Mouse (Mus musculus) limb, embryonic 13.5 days (tissue): ENCODE results near the gene Mtg2. TPM values are rescaled to one million over a fixed set of nuclear protein-coding genes. Genes with fewer than 3 reads are reported as not detected.
A peak's percentile ranks its signal among the peaks of the same experiment; 100 is the strongest.

ENCODE experiments used
- ATAC-seq: fragments of 200-750 bp; cut with Nextera tagmentation; 2 replicates; pipeline ENCODE4 v1.8.0; 2017; ENCODE audit warnings: low read depth, moderate number of reproducible peaks, moderate TSS enrichment; ENCODE audit not compliant: low FRiP score
- H3K27ac ChIP-seq: fragments of 300-500 bp; sonication (generic); 2 replicates; pipeline ENCODE4 v1.5.1; 2015; ENCODE audit warnings: inconsistent platforms, mild to moderate bottlenecking, moderate library complexity
- H3K27me3 ChIP-seq: fragments of 300-500 bp; sonication (generic); 2 replicates; pipeline ENCODE4 v1.6.1; 2015; ENCODE audit warnings: mild to moderate bottlenecking, inconsistent platforms
- H3K36me3 ChIP-seq: fragments of 300-500 bp; sonication (generic); 2 replicates; pipeline ENCODE4 v1.6.1; 2015; ENCODE audit warnings: inconsistent platforms, mild to moderate bottlenecking, moderate library complexity
- H3K4me1 ChIP-seq: fragments of 300-500 bp; sonication (generic); 2 replicates; pipeline ENCODE4 v1.6.1; 2015; ENCODE audit warnings: inconsistent platforms
- H3K4me2 ChIP-seq: fragments of 300-500 bp; sonication (generic); replicated peaks from 2 replicates; pipeline ENCODE4 v1.6.1; 2015; ENCODE audit warnings: inconsistent platforms, mild to moderate bottlenecking, moderate library complexity
- H3K4me3 ChIP-seq: fragments of 300-500 bp; sonication (generic); 2 replicates; pipeline ENCODE4 v1.5.1; 2015; ENCODE audit warnings: moderate library complexity, mild to moderate bottlenecking, inconsistent platforms
- H3K9ac ChIP-seq: fragments of 300-500 bp; sonication (generic); 2 replicates; pipeline ENCODE4 v1.6.1; 2015; ENCODE audit warnings: mild to moderate bottlenecking, inconsistent platforms
- H3K9me3 ChIP-seq: fragments of 300-500 bp; sonication (generic); 2 replicates; pipeline ENCODE4 v1.6.1; 2016; ENCODE audit warnings: inconsistent platforms
- WGBS: fragments of 180-500 bp; shearing (Covaris S2); methylation state at CpG from one replicate; pipeline ENCODE4 v1.1.7; 2015; 5-methylcytosine and 5-hydroxymethylcytosine counted together
- polyA plus RNA-seq: library from polyadenylated mRNA; unstranded; fragments of >200 nt; fragmentation: Nextera tagmentation; extraction: Ambion mirVana; gene quantifications from 2 replicates; pipeline ENCODE4 v1.2.1, GENCODE M21; 2015

Mtg2 gene
- polyA plus RNA-seq, 1 experiment from 2014 or later = 29.9 TPM

DNA sequence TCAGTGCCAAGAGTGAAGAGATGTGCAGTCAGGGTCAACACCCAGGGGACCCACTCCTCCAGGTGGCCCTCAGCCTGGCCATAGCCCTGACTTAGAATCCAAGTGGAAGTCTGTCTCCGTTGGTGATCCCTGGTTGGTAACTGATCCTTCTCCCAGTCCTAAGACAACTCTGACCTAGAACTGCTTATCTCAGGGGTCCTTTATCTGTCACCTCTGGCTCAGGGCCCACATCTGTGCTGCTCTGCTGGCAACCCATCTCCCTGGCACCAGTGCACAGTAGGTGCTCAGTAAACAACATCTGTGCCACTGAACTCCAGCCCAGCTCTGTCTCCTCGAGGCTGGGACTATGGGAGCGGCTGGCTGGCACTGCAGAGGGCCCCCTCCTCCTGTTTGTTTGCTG is 27.2 kb downstream of the Mtg2 start:
- Histone ChIP-seq H3K4me1 (peaks cover 6% of the 10 kb centered on the region), H3K9me3 (no peaks in the 10 kb centered on the region), H3K27ac (no peak overlapping the region), H3K27me3 (peaks cover 67% of the 10 kb centered on the region), H3K9ac (no peak overlapping the region), H3K36me3 (no peaks in the 10 kb centered on the region), H3K4me3 (no peak overlapping the region), H3K4me2 (no peak overlapping the region)
- WGBS = 43% methylated on average over 3 of the region's 3 CpGs
- no peak for ATAC-seq

DNA sequence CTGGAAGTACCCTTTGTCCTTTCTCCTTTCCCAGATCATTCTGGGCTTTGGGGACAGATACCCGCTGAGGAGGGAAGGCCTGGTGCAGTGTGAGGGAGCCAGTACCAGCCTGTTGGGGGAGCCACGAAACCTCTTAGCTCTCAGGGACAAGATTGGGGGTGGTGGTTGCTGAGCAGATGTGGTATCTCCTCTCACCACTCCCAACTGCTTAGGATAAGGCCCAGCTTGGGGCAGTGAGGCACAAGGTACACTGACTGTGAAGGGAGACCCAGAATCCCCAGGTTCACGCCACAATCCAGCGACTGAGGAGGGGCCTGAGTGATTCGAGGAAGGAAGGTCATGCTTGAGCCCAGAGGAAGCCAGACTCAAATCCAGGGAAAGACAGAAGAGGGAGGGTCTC is 27.8 kb downstream of the Mtg2 start:
- H3K4me3 ChIP-seq = no peak overlapping the region
- H3K4me2 ChIP-seq = no peak overlapping the region
- no peaks in the 10 kb centered on the region for H3K36me3 ChIP-seq
- peaks cover 10% of the 10 kb centered on the region for H3K4me1 ChIP-seq
- H3K27me3 ChIP-seq = peaks cover 73% of the 10 kb centered on the region
- no peak overlapping the region for H3K27ac ChIP-seq
- ATAC-seq = no peak
- no peak overlapping the region for H3K9ac ChIP-seq
- WGBS = 38% methylated on average over 5 of the region's 5 CpGs
- H3K9me3 ChIP-seq = no peaks in the 10 kb centered on the region

DNA sequence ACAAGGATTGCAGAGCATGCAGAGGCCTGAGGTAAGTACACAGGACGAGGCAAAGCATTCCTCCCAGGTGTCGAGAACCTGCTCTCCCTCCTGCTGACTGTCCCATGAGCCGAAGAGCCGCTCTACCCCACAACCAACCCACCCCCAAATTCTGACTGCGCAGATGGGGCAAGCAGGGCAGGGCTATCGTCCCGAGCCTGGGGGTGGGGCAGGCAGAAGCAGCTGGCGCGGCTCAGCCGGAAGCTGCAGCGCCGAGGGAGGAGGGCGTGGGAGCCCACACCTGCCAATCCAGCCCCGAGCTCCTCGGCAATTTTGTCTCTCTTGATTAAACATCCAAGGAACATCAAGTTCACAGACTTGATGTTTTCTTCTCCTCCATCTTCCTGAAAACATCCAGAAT is 29.1 kb downstream of the Mtg2 start:
- peaks cover 20% of the 10 kb centered on the region for H3K4me1 ChIP-seq
- H3K9ac ChIP-seq = peak overlapping the region; percentile 25; the same call in 1 of the 2 replicates
- 0 out of 2 replicates have a peak overlapping the region, but pooled peaks have one; percentile 30 for H3K4me2 ChIP-seq
- no peak overlapping the region for H3K4me3 ChIP-seq
- H3K27me3 ChIP-seq = peaks cover 82% of the 10 kb centered on the region
- 4% methylated on average over 15 of the region's 15 CpGs for WGBS
- no peaks in the 10 kb centered on the region for H3K36me3 ChIP-seq
- H3K27ac ChIP-seq = no peak overlapping the region
- H3K9me3 ChIP-seq = no peaks in the 10 kb centered on the region
- ATAC-seq = no peak

DNA sequence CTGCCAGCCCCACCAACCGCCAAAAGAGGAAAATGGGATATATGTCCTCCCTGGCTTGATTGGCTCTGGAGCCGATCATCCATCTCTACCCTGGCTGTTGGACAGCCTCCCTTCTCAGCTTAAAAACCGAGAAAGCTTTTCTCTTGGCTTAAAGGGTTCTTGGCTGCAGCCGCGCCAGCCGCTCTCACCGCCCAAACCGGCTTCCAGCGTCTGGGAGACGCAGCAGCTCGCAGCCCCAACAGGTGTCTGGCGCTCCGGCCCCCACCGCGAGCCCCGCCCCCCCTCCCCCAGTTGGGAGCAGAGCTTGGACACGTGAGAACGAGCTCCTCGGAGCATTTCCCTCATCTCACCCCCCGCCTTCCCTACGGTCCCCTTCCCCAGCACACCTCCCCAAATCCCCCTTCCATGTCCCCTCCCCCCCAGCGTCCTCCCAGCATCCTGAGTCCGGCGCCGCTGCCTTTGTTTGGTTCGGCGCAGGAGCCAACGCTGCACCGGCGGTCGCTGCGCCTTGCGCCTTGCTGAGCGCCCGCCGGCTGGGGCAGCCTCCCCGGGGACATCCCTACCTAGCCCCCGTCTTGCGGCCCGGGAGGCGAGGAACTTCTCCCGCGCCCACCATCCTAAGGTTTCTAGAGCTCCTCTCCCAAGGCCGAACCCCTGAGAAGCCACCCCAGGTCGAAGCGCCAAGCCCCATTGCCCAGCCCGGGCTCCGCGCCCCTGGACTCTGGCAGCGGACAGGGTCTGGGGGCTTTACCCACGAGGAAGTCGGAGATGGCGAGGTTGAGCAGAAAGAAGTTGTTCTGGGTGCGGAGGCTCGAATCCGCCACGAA is 33.0 kb downstream of the Mtg2 start:
- ATAC-seq = no peak

DNA sequence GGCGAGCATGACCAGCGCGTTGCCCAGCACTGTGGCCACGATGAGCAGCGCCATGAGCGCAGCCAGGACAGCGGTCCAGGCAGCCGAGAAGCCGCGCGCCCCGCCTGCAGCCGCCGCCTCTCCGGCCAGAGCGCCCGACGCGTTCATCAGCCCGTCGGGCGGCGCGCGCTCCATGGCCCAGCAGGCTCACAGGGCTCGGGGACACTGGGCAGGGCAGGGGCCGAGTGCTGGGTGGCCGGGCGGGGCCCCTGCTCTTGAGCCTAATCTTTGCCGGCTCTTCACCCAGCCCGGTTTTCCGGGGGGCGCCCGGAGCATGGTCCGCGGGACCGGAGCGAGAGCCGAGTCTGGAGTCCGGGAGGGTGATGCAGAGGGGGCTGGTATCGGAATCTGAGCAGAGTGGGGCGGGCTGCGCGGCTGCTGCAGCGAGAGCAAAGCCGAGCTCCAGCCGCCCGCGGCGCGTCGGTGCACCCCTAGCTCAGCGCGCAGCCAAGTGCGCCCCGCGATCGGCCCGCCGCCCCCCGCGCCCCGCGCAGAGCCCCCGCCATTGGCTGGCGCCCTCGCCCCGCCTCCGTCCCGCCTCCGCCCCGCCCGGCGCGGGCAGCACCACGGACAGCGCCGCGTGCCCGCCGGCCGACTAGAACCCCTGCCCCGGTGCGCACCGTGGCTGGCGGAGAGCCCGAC is 33.7 kb downstream of the Mtg2 start, which contains the start of gene Hrh3:
Gene Hrh3 (minus strand): TSS at position 511 of the 681 bp plus-strand sequence.
- Histone ChIP-seq H3K27me3 (peaks cover 84% of the 10 kb centered on the region), H3K9ac (peak within 1 kb of the TSS; percentile 39; the same call in 1 of the 2 replicates), H3K4me1 (peaks cover 24% of the 10 kb centered on the region), H3K27ac (no peak within 1 kb of the TSS), H3K4me3 (peak within 1 kb of the TSS; percentile 55), H3K9me3 (no peaks in the 10 kb centered on the region), H3K36me3 (no peaks in the 10 kb centered on the region), H3K4me2 (peak within 1 kb of the TSS; percentile 98)
- ATAC-seq = peak; percentile 90
- WGBS = under 1% methylated on average over 67 of the region's 87 CpGs

More for the DNA sequence above, 33.0 kb downstream of the Mtg2 start:
- Histone ChIP-seq H3K36me3 (no peaks in the 10 kb centered on the region), H3K9me3 (no peaks in the 10 kb centered on the region), H3K4me2 (peak overlapping the region; percentile 98), H3K27me3 (peaks cover 86% of the 10 kb centered on the region), H3K27ac (no peak overlapping the region), H3K9ac (peak overlapping the region; percentile 39; the same call in 1 of the 2 replicates), H3K4me1 (peaks cover 24% of the 10 kb centered on the region), H3K4me3 (peak overlapping the region; percentile 55)
- WGBS = under 1% methylated on average over 54 of the region's 57 CpGs

DNA sequence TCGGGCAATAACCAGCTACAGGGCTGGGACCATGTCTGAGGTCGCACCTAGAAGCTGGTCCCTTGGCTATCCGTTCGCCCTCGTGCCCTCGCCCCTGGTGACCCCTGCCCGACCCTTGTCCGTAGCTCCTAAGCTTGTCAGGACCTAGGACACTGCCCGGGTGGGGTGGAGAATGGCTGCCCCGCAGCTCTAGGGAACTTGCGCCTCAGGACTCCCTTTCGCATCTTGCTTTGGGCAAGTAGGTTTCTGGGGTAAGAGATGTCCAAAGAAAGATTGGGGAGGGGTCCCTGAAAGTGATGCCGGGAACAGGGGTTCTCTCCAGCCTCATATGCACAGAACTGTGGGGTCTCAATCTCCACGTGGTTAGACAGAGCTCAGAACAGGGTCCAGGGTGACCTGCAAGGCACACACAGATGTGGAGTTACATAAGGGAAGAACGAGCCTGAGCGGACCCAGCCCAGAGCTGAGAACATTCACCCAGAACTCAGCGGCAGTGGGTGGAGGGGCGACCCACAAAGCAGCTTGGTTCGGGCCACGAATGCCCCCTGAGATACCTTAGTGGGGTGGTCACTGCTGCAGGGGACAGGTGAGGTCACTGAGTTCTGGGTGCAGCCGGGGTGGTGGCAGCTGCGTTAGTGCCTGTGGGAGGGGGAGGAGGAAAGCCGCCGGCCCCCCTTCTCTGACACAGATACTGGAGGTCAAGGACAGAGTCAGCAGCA is 34.4 kb downstream of the Mtg2 start:
- ATAC-seq = no peak
- H3K9me3 ChIP-seq = no peaks in the 10 kb centered on the region
- peak overlapping the region; percentile 55 for H3K4me3 ChIP-seq
- H3K9ac ChIP-seq = no peak overlapping the region
- H3K36me3 ChIP-seq = no peaks in the 10 kb centered on the region
- peaks cover 77% of the 10 kb centered on the region for H3K27me3 ChIP-seq
- peak overlapping the region; percentile 98 for H3K4me2 ChIP-seq
- peaks cover 19% of the 10 kb centered on the region for H3K4me1 ChIP-seq
- WGBS = 9% methylated on average over 24 of the region's 24 CpGs
- no peak overlapping the region for H3K27ac ChIP-seq

DNA sequence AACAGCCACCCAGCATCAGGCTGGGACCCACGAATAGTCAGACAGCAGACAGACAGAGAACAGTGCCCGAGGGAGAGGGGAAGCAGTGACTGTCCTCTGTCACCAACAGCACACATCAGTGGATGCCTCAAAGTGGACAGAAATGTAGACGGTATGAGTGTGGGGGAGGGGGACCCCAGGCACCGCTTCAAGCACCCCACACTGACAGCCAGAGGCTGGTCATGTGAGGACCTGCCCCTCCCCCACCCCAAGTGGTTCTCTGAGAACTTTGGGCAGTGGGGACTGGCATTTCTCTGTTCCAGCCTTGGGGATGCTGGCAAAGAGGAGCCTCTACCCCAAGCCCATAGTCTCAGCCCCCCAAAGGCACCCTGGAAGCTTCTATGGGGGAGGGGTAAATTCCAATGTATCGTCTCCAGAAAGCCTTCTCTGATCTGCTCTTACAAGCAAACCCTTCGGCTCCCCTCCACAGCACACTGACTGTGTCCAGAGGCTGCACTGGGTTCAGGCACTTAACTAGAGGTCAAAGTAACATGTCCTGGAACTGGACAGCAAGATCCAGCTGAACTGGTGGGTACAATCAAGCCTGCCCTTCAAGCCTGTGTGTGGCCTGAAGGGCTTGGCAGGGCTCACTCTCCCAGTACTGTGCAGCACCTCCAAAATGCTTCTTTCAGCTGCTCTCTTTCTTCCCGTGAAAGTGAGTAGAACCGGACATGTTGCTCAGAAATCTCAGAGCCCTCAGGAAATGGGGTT is 35.2 kb downstream of the Mtg2 start:
- H3K36me3 ChIP-seq = no peaks in the 10 kb centered on the region
- H3K4me1 ChIP-seq = peaks cover 18% of the 10 kb centered on the region
- peaks cover 76% of the 10 kb centered on the region for H3K27me3 ChIP-seq
- no peak for ATAC-seq
- no peak overlapping the region for H3K9ac ChIP-seq
- WGBS = 34% methylated on average over 8 of the region's 8 CpGs
- no peaks in the 10 kb centered on the region for H3K9me3 ChIP-seq
- no peak overlapping the region for H3K4me3 ChIP-seq
- no peak overlapping the region for H3K27ac ChIP-seq
- H3K4me2 ChIP-seq = no peak overlapping the region

DNA sequence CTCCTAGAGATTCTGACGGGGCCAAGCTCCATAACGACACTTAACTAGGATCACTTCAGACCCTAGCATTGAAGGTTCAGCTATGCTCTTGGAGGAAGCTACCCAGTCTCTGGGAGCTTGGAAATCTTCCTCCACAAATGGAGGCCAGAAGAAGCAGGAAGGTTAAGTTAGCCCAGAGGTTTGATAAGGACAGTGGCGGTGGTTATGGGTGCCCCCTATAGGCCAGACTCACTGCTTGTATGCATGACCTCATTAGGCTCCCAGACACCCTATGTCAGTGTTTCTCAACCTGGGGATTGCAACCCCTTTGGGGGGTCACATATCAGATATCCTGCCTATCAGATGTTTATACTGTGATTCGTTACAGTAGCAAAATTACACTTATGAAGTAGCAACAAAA is 36.7 kb downstream of the Mtg2 start:
- no peak overlapping the region for H3K4me2 ChIP-seq
- H3K27ac ChIP-seq = no peak overlapping the region
- H3K27me3 ChIP-seq = peaks cover 61% of the 10 kb centered on the region
- no peaks in the 10 kb centered on the region for H3K9me3 ChIP-seq
- H3K4me1 ChIP-seq = peaks cover 18% of the 10 kb centered on the region
- H3K4me3 ChIP-seq = no peak overlapping the region
- no peaks in the 10 kb centered on the region for H3K36me3 ChIP-seq
- WGBS = 65% methylated on average over 4 of the region's 4 CpGs
- no peak for ATAC-seq
- H3K9ac ChIP-seq = no peak overlapping the region

DNA sequence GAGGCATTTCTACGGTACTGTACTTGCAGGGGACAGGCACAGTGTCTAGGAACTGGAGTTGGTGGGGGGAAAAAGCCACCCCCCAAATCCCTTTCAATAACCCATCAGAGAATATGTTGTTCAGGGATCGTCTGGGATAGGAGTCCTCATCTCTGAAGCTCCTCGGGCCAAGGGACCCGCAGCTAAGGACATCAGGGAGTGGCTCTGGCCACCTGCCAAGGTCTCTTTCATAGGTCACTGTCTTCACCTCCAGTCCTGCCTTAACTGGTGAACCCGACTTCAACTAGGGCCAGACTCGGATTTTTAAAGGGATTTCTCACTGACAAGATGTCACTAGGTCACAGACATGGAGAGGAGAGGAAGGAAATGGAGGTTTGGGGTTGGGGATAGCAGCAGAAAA is 37.9 kb downstream of the Mtg2 start:
- 67% methylated on average over 6 of the region's 6 CpGs for WGBS
- no peak overlapping the region for H3K4me2 ChIP-seq
- no peak overlapping the region for H3K27ac ChIP-seq
- H3K4me3 ChIP-seq = no peak overlapping the region
- H3K9me3 ChIP-seq = no peaks in the 10 kb centered on the region
- H3K9ac ChIP-seq = no peak overlapping the region
- H3K36me3 ChIP-seq = no peaks in the 10 kb centered on the region
- H3K27me3 ChIP-seq = peaks cover 49% of the 10 kb centered on the region
- H3K4me1 ChIP-seq = peaks cover 13% of the 10 kb centered on the region
- no peak for ATAC-seq

DNA sequence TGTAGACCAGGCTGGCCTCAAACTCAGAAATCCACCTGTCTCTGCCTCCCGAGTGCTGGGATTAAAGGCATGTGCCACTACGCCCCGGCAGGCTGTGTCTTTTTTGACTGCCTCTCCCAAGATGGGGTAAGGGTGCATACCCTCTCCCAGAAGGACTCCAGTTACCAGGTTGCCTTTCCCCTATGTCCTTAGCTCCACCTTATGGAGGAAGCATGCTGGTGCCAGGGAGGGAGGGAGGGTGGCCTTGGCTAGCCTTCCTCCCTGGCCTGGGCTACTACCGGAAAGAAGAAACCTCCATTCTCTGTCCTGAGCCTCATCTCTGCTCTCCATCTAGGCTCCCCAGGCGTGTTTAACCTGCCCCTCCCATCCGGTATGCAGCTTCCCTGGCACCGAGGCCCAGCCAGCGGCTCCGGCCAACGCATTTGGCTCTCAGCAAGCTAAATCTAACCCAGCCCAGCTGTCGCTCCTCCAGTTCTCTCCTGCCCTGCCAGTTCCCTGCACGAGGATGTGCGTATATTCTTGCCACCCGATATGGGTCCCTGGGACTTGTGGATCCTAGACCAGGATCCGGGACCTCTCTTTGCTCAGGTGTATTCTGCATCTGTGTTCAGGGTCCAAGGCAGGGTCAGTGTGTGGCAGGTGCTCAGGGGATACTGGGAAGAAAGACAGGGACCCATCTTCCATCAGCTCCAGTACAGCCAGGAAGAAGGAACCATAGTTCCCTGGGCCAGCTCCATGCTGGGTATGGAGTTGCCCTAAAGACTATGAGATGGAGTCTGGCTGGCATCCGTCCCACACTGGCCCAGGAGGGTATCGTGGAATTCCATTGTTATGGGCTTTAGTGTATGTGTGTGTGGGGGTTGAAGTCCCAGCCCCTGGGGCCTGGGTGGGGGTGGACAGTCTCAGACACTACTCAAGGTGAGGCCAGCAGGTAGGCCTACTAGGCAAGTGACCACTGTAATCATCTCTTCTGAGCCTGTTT is 43.8 kb downstream of the Mtg2 start:
- peaks cover 28% of the 10 kb centered on the region for H3K27me3 ChIP-seq
- H3K9me3 ChIP-seq = no peaks in the 10 kb centered on the region
- WGBS = 54% methylated on average over 17 of the region's 17 CpGs
- H3K27ac ChIP-seq = no peak overlapping the region
- no peaks in the 10 kb centered on the region for H3K36me3 ChIP-seq
- H3K4me2 ChIP-seq = no peak overlapping the region
- H3K9ac ChIP-seq = no peak overlapping the region
- no peak overlapping the region for H3K4me3 ChIP-seq
- ATAC-seq = no peak
- peaks cover 13% of the 10 kb centered on the region for H3K4me1 ChIP-seq

DNA sequence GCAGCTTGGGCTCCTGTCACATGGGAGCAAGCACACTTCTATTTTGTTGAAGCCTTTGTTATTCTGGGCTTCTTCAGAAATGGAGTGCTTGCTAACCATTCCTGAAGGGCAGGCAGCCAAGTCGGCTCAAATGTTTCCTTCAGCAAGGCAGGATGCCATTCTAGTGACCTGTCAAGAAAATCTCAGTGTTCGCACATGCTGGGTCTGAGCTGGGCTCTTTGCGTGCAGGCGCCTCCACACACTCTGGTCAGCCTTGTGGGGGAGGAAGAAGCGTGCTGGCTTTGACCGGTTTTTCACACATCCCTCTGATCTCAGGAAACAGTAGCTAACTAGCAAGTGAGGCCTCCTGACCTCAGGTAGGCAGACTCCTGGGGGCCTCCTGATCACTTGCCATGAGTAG is 44.9 kb downstream of the Mtg2 start:
- Histone ChIP-seq H3K4me1 (peaks cover 19% of the 10 kb centered on the region), H3K4me2 (no peak overlapping the region), H3K36me3 (no peaks in the 10 kb centered on the region), H3K9ac (no peak overlapping the region), H3K4me3 (no peak overlapping the region), H3K27me3 (peaks cover 25% of the 10 kb centered on the region), H3K27ac (no peak overlapping the region), H3K9me3 (no peaks in the 10 kb centered on the region)
- WGBS = 42% methylated on average over 6 of the region's 6 CpGs
- ATAC-seq = no peak
